Mouse (Mus musculus) liver, embryonic 11.5 days (tissue): Measurements from ENCODE around the gene Cenpm. TPM values are rescaled to one million over a fixed set of nuclear protein-coding genes. Genes with fewer than 3 reads are reported as not detected.

Source experiments
- ATAC-seq: fragments of 200-750 bp; cut with Nextera tagmentation; replicated peaks from 2 replicates; pipeline ENCODE4 v1.8.0; 2017; ENCODE audit warnings: moderate number of reproducible peaks, mild to moderate bottlenecking, moderate TSS enrichment, moderate library complexity; ENCODE audit not compliant: low FRiP score
- DNase-seq: peaks from one replicate; pipeline ENCODE4 v3.0.0-alpha.2; 2017; ENCODE audit warnings: low spot score
- H3K27ac ChIP-seq: fragments of 300-500 bp; sonication (generic); 2 replicates; pipeline ENCODE4 v1.5.1; 2014; ENCODE audit warnings: mild to moderate bottlenecking, low read depth, low read length, control low read depth
- H3K27me3 ChIP-seq: fragments of 300-500 bp; sonication (generic); replicated peaks from 2 replicates; pipeline ENCODE4 v1.6.1; 2014; ENCODE audit warnings: low read length, mixed read lengths; ENCODE audit not compliant: control insufficient read depth, insufficient read depth
- H3K36me3 ChIP-seq: fragments of 300-500 bp; sonication (generic); 2 replicates; pipeline ENCODE4 v1.6.1; 2014; ENCODE audit warnings: mild to moderate bottlenecking, low read length, moderate library complexity, mixed read lengths; ENCODE audit not compliant: control insufficient read depth, insufficient read depth
- H3K4me1 ChIP-seq: fragments of 300-500 bp; sonication (generic); replicated peaks from 2 replicates; pipeline ENCODE4 v1.6.1; 2014; ENCODE audit warnings: low read length, mixed read lengths; ENCODE audit not compliant: control insufficient read depth, insufficient read depth
- H3K4me2 ChIP-seq: fragments of 300-500 bp; sonication (generic); 2 replicates; pipeline ENCODE4 v1.6.1; 2014; ENCODE audit warnings: mild to moderate bottlenecking, control low read depth, moderate library complexity
- H3K4me3 ChIP-seq: fragments of 300-500 bp; sonication (generic); 2 replicates; pipeline ENCODE4 v1.5.1; 2014; ENCODE audit warnings: low read depth, low read length, control low read depth
- H3K9ac ChIP-seq: fragments of 300-500 bp; sonication (generic); 2 replicates; pipeline ENCODE4 v1.6.1; 2014; ENCODE audit warnings: low read depth, low read length, control low read depth
- H3K9me3 ChIP-seq: fragments of 300-500 bp; sonication (generic); 2 replicates; pipeline ENCODE4 v1.6.1; 2016; ENCODE audit warnings: low read length, inconsistent platforms, mixed read lengths; ENCODE audit not compliant: control insufficient read depth
- WGBS: fragments of 180-500 bp; shearing (Covaris S2); extraction: QIAGEN DNeasy Blood & Tissue Kit; methylation state at CpG from one replicate; pipeline ENCODE4 v1.1.7; 2014; 5-methylcytosine and 5-hydroxymethylcytosine counted together
- polyA plus RNA-seq: library from polyadenylated mRNA; unstranded; fragments of >200 nt; fragmentation: Nextera tagmentation; extraction: Ambion mirVana; gene quantifications from 2 replicates; pipeline ENCODE4 v1.2.1, GENCODE M21; 2014

The Cenpm gene
- polyA plus RNA-seq, 1 experiment from 2014 or later: 58.8 TPM

DNA sequence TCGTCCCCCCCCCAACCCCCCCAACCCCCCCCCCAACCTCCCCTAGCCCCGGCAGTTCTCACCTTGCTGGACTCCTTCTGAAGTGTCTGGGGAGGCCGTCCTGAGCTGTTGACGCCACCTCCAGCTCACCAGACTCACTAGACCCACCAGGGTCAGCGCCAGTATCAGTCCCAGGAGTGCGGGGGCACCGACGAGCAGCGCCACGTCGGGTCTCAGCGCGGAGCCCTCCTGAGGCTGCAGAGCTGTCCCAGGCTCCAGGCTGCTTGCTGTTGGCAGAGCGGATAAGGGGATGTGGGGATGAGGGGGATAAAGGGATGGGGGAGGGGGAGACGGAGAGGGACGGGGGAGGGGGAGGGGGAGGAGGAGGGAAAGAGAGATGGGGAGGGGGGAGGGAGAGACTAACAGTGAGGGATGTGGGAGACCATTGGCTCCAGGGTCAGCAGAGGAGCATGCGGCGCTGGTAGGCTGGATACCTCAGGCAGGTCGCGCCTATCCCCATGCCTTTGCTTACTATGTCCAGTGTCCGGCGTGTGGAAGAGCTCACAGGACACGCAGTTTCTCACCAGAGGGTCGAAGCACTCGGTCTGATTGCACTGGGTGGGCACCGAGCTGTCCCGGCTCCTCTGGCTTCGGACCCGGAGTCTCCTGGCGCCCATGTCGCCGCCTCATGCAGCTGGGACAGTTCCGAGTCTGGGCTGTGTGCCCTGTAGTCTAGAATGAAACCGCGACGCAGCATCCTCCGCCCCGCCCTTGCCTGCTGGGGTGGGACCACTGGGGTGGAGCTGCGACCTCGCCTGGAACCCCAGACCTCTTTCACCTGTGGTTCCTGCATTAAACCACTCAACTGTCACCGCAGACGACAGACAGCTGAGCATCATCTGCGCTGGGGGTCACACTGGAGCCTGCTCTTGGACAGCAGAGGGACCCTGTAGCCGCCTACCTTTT lies 20.6 kb downstream of the Cenpm start, which contains the start of gene Tnfrsf13c:
Gene Tnfrsf13c (minus strand): TSS at position 713 of the 945 bp plus-strand sequence.
- Histone ChIP-seq H3K27me3 (peaks cover 38% of the 10 kb centered on the region), H3K4me3 (peak within 1 kb of the TSS; percentile 42), H3K9ac (no peak within 1 kb of the TSS), H3K4me1 (peaks cover 6% of the 10 kb centered on the region), H3K9me3 (no peaks in the 10 kb centered on the region), H3K36me3 (no peaks in the 10 kb centered on the region), H3K4me2 (peak within 1 kb of the TSS; percentile 75), H3K27ac (no peak within 1 kb of the TSS)
- no peak for DNase-seq
- ATAC-seq: peak; percentile 58; the same call in 1 of the 2 replicates
- WGBS: 2% methylated on average over 40 of the region's 44 CpGs

DNA sequence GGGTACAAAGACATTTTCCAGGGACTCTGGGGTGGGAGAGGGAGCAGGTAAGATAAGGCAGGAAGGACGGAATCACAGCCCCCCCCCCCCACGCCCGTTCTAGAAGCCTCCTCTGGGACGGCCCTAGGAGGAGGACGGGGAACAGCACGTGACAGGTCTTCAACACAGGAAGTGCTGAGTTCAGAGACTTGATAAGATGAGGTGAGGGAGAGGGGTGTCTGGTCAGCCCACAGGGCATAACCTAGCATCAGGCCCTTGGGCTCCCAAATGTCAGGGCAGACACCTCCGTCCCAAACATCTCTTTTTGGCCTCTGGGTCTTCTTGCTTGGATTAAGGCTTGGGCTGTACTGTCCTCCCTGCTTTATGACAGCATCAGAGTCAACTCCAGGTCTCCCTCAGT lies 21.3 kb downstream of the Cenpm start:
- DNase-seq (no peak), ATAC-seq (no peak)
- Histone ChIP-seq H3K4me3 (no peak overlapping the region), H3K27ac (no peak overlapping the region), H3K9ac (no peak overlapping the region), H3K4me2 (no peak overlapping the region), H3K36me3 (no peaks in the 10 kb centered on the region), H3K9me3 (no peaks in the 10 kb centered on the region), H3K27me3 (peaks cover 43% of the 10 kb centered on the region), H3K4me1 (peaks cover 6% of the 10 kb centered on the region)
- WGBS: 21% methylated on average over 7 of the region's 7 CpGs

DNA sequence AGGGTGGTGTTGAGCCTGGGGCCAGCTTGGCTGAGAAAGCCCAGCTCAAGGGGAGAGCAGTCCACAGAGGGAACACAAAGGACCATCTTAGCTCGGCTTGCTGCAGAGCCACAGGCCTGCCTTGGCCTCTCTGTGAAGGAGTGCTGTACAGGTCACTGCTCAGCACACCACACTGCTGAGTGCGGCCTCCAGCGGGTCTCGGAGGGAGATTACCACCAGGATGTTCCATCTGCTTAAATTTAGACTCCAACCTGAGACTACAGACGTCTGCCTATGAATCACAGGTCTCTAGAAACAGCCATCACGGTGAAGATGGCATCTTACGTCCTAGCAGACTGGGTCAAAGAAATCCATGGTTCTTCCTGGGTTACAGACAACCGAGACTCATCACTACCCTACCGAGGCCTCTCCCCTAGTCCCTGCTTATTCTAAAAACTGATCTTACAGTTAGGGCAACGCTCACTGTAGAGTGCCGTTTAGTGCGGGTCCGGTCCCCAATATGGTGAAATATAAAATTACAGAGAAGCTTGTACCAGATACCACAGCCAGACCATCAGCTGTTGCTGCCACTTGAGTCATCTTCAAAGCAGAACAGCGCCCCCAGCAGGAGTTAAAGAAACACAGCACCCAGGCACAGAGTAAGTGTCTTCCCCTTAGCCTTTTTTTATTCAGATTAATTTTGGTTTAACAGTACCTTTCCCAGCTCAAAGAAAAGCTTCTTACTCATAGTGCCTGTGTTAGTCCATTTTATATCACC lies 23.3 kb downstream of the Cenpm start:
- H3K9me3 ChIP-seq: no peaks in the 10 kb centered on the region
- no peak overlapping the region for H3K4me2 ChIP-seq
- H3K4me1 ChIP-seq: peaks cover 6% of the 10 kb centered on the region
- DNase-seq (no peak), ATAC-seq (no peak)
- H3K27me3 ChIP-seq: peaks cover 51% of the 10 kb centered on the region
- H3K4me3 ChIP-seq: no peak overlapping the region
- no peak overlapping the region for H3K27ac ChIP-seq
- no peak overlapping the region for H3K9ac ChIP-seq
- WGBS: 74% methylated on average over 14 of the region's 14 CpGs
- H3K36me3 ChIP-seq: no peaks in the 10 kb centered on the region

DNA sequence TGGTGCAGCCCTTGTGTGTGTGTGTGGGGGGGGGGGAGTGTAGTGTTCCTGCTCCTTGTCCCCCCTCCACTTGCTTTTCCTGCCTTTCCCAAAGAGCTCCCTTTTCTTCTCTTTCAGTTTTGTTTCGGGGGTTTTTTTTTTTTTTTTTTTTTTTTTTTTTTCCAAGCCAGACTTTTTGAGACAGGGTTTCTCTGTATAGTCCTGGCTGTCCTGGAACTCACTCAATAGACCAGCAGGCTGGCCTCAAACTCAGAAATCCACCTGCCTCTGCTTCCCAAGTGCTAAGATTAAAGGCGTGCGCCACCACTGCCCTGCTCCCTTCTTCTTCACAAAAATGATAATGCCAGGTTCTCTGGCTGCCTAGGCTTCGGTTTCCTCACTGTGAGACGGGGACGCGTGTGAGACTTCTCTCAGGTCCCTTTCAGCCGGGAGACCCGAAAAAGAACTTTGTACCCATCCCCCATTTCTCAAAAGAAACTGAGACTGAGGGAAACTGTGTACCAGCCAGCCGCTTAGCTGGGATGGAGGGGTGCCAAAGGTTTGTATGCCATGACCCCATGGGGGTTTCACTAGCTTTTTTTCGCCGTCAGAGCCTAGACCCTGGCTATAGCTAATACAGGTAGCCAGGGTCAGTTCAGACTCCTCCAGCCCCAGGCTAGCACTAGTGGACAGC lies 24.4 kb downstream of the Cenpm start:
- no peak overlapping the region for H3K27ac ChIP-seq
- no peaks in the 10 kb centered on the region for H3K36me3 ChIP-seq
- DNase-seq (no peak), ATAC-seq (no peak)
- H3K4me2 ChIP-seq: no peak overlapping the region
- H3K27me3 ChIP-seq: peaks cover 59% of the 10 kb centered on the region
- peaks cover 6% of the 10 kb centered on the region for H3K4me1 ChIP-seq
- no peaks in the 10 kb centered on the region for H3K9me3 ChIP-seq
- H3K4me3 ChIP-seq: no peak overlapping the region
- WGBS: 74% methylated on average over 11 of the region's 12 CpGs
- no peak overlapping the region for H3K9ac ChIP-seq

DNA sequence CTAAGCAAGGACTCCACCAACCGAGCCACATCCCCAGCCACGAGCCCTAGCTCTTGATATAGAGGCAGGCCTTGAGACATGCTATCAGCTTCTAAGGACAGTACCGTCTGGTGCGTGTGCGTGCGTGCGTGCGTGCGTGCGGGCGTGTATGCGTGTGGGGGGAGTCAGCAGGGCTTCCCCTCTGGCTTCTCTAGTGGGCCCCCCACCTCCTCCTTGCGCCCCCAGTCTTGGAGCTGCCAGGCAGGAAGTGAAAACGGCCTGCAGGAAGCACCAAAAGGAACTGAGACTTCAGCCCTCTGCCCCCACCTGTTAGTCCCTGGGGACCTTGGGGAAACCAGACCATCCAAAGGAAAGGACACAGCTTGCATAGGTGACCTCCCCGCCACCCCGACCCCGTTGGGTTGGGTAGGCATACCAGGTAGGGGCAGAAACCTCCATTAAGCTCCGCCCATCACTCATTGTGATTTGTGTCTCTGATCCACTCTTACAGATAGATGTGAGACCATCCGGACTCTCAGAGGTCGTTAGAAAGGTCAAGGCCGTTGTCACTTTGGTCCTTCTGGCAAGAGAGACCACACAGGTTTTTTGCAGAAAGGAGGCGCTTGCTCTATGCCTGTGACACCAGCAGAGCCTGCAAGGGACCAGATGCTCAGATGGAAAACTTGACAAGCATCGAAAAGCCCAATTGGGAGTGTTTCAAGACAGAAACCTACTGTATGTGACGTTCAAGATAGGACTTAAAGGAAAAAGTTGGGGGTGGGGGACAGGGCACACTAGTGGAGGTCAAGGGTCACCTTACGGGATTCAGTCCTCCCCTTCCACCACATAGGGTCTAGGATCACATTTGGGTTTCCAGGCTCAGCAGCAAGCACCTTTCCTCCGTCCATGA lies 25.5 kb downstream of the Cenpm start:
- WGBS: 53% methylated on average over 26 of the region's 26 CpGs
- no peak for DNase-seq
- Histone ChIP-seq H3K27ac (no peak overlapping the region), H3K9me3 (no peaks in the 10 kb centered on the region), H3K9ac (no peak overlapping the region), H3K4me2 (no peak overlapping the region), H3K4me1 (no peaks in the 10 kb centered on the region; the same call in 1 of the 2 replicates), H3K4me3 (no peak overlapping the region), H3K36me3 (no peaks in the 10 kb centered on the region), H3K27me3 (peaks cover 59% of the 10 kb centered on the region)
- ATAC-seq: no peak

DNA sequence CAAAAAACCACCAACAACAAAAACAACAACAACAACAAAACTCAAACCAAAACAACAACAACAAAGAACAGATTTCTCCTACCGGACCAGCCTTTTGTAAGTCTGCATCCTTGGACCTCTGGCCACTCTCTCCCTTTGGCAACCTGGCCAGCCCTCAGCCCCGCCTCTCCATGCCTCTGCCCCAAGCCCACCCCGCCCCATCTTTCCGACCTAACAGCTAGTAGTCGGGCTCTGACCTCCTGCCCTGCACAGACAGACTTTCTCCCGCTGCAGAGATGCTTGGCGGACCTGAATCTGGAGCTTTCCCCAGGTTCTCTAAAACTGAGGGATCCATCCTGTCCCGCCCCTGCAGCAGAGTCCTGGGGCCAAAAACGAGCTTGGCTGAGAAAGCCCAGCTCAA lies 26.6 kb downstream of the Cenpm start:
- DNase-seq (no peak), ATAC-seq (no peak)
- no peaks in the 10 kb centered on the region for H3K36me3 ChIP-seq
- H3K27ac ChIP-seq: no peak overlapping the region
- peaks cover 59% of the 10 kb centered on the region for H3K27me3 ChIP-seq
- no peak overlapping the region for H3K4me2 ChIP-seq
- H3K9me3 ChIP-seq: no peaks in the 10 kb centered on the region
- 49% methylated on average over 9 of the region's 9 CpGs for WGBS
- no peak overlapping the region for H3K4me3 ChIP-seq
- H3K9ac ChIP-seq: no peak overlapping the region
- H3K4me1 ChIP-seq: no peaks in the 10 kb centered on the region; the same call in 1 of the 2 replicates

DNA sequence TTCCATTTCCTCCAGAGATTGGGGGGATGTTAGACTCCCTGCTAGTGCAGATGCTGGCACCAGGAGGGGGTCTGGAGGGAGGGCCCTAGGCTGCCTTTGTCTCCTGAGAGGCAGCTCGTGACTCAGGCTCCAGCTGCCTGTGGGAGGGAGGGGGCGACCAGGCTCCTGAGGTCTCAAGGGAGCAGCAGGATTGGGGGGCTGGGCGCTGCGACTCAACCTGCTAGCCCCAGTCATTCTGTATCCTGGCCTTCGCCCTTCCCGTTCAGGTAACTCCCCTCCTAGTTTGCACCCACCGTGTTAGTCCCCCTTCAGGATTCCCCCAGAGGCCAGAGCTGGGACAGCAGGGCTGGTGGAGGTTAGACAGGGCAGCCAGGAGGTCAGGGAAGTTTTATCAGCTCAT lies 27.5 kb downstream of the Cenpm start:
- H3K27ac ChIP-seq: no peak overlapping the region
- peaks cover 5% of the 10 kb centered on the region for H3K4me1 ChIP-seq
- H3K9me3 ChIP-seq: no peaks in the 10 kb centered on the region
- H3K4me2 ChIP-seq: no peak overlapping the region
- H3K9ac ChIP-seq: no peak overlapping the region
- no peaks in the 10 kb centered on the region for H3K36me3 ChIP-seq
- DNase-seq (no peak), ATAC-seq (no peak)
- peaks cover 63% of the 10 kb centered on the region for H3K27me3 ChIP-seq
- 25% methylated on average over 7 of the region's 7 CpGs for WGBS
- no peak overlapping the region for H3K4me3 ChIP-seq
